Mouse (Mus musculus): ENCODE data around the gene Zdhhc9. TPM values are rescaled to one million over a fixed set of nuclear protein-coding genes. Genes with fewer than 3 reads are reported as not detected.

Zdhhc9 gene
- polyA plus RNA-seq, 1 experiment = 22.2 TPM

- no peak overlapping the region for H3K9ac ChIP-seq (ENCODE audit: low read depth, poor library complexity, severe bottlenecking)
- no peaks in the 10 kb centered on the region for H3K4me1 ChIP-seq (ENCODE audit: control insufficient read depth, insufficient read depth, low read length)
- H3K27ac ChIP-seq (ENCODE audit: insufficient read depth, low read length) = no peak overlapping the region
- H3K36me3 ChIP-seq (ENCODE audit: control insufficient read depth, insufficient read depth, low read length, poor library complexity, severe bottlenecking) = no peaks in the 10 kb centered on the region
- TF ChIP-seq EP300 (IDR thresholded peaks at IDR 0.05; ENCODE audit: insufficient read depth, low read depth, low read length) (no peak), CTCF (IDR thresholded peaks at IDR 0.05; ENCODE audit: low read depth, low read length) (no peak), POLR2A (IDR thresholded peaks at IDR 0.05; ENCODE audit: insufficient read depth, low read length) (no peak)
- no peaks in the 10 kb centered on the region for H3K9me3 ChIP-seq (replicated peaks; ENCODE audit: control insufficient read depth, insufficient read depth, low read length, poor library complexity, severe bottlenecking)
- H3K27me3 ChIP-seq (ENCODE audit: control insufficient read depth, insufficient read depth, low read length, poor library complexity, severe bottlenecking) = no peaks in the 10 kb centered on the region
- no peak overlapping the region for H3K4me3 ChIP-seq (ENCODE audit: low read depth, low read length)
These were observed 50.3 kb downstream of the Zdhhc9 start for GRCm38 (mm10) chrX:48158229-48158919.

- no peak overlapping the region for H3K27ac ChIP-seq (ENCODE audit: insufficient read depth, low read length)
- TF ChIP-seq POLR2A (IDR thresholded peaks at IDR 0.05; ENCODE audit: insufficient read depth, low read length) = no peak
- TF ChIP-seq CTCF (IDR thresholded peaks at IDR 0.05; ENCODE audit: low read depth, low read length) = no peak
- TF ChIP-seq EP300 (IDR thresholded peaks at IDR 0.05; ENCODE audit: insufficient read depth, low read depth, low read length) = no peak
- no peaks in the 10 kb centered on the region for H3K9me3 ChIP-seq (replicated peaks; ENCODE audit: control insufficient read depth, insufficient read depth, low read length, poor library complexity, severe bottlenecking)
- H3K4me3 ChIP-seq (ENCODE audit: low read depth, low read length) = no peak overlapping the region
- H3K36me3 ChIP-seq (ENCODE audit: control insufficient read depth, insufficient read depth, low read length, poor library complexity, severe bottlenecking) = no peaks in the 10 kb centered on the region
- no peaks in the 10 kb centered on the region for H3K27me3 ChIP-seq (ENCODE audit: control insufficient read depth, insufficient read depth, low read length, poor library complexity, severe bottlenecking)
- no peaks in the 10 kb centered on the region for H3K4me1 ChIP-seq (ENCODE audit: control insufficient read depth, insufficient read depth, low read length)
- H3K9ac ChIP-seq (ENCODE audit: low read depth, poor library complexity, severe bottlenecking) = no peak overlapping the region
These were observed 51.3 kb downstream of the Zdhhc9 start for GRCm38 (mm10) chrX:48157396-48157795.

GRCm38 (mm10) chrX:48155489-48155888, 53.2 kb downstream of the Zdhhc9 start:
- H3K27ac ChIP-seq (ENCODE audit: insufficient read depth, low read length) = no peak overlapping the region
- H3K9me3 ChIP-seq (replicated peaks; ENCODE audit: control insufficient read depth, insufficient read depth, low read length, poor library complexity, severe bottlenecking) = no peaks in the 10 kb centered on the region
- H3K27me3 ChIP-seq (ENCODE audit: control insufficient read depth, insufficient read depth, low read length, poor library complexity, severe bottlenecking) = no peaks in the 10 kb centered on the region
- no peaks in the 10 kb centered on the region for H3K4me1 ChIP-seq (ENCODE audit: control insufficient read depth, insufficient read depth, low read length)
- H3K9ac ChIP-seq (ENCODE audit: low read depth, poor library complexity, severe bottlenecking) = no peak overlapping the region
- no peaks in the 10 kb centered on the region for H3K36me3 ChIP-seq (ENCODE audit: control insufficient read depth, insufficient read depth, low read length, poor library complexity, severe bottlenecking)
- no peak overlapping the region for H3K4me3 ChIP-seq (ENCODE audit: low read depth, low read length)
- TF ChIP-seq CTCF (IDR thresholded peaks at IDR 0.05; ENCODE audit: low read depth, low read length) (no peak), EP300 (IDR thresholded peaks at IDR 0.05; ENCODE audit: insufficient read depth, low read depth, low read length) (no peak), POLR2A (IDR thresholded peaks at IDR 0.05; ENCODE audit: insufficient read depth, low read length) (no peak)

- no peak overlapping the region for H3K9ac ChIP-seq (ENCODE audit: low read depth, poor library complexity, severe bottlenecking)
These were observed 54.7 kb downstream of the Zdhhc9 start for GRCm38 (mm10) chrX:48153949-48154348.

GRCm38 (mm10) chrX:48153414-48153813, 55.3 kb downstream of the Zdhhc9 start:
- Histone ChIP-seq H3K9me3 (replicated peaks; ENCODE audit: control insufficient read depth, insufficient read depth, low read length, poor library complexity, severe bottlenecking) (no peaks in the 10 kb centered on the region), H3K36me3 (ENCODE audit: control insufficient read depth, insufficient read depth, low read length, poor library complexity, severe bottlenecking) (no peaks in the 10 kb centered on the region), H3K27ac (ENCODE audit: insufficient read depth, low read length) (no peak overlapping the region), H3K9ac (ENCODE audit: low read depth, poor library complexity, severe bottlenecking) (no peak overlapping the region), H3K4me1 (ENCODE audit: control insufficient read depth, insufficient read depth, low read length) (no peaks in the 10 kb centered on the region), H3K27me3 (ENCODE audit: control insufficient read depth, insufficient read depth, low read length, poor library complexity, severe bottlenecking) (no peaks in the 10 kb centered on the region), H3K4me3 (ENCODE audit: low read depth, low read length) (no peak overlapping the region)
- no peak for TF ChIP-seq EP300 (IDR thresholded peaks at IDR 0.05; ENCODE audit: insufficient read depth, low read depth, low read length)

More at GRCm38 (mm10) chrX:48153949-48154348, 54.7 kb downstream of the Zdhhc9 start:
- Histone ChIP-seq H3K36me3 (ENCODE audit: control insufficient read depth, insufficient read depth, low read length, poor library complexity, severe bottlenecking) (no peaks in the 10 kb centered on the region), H3K4me3 (ENCODE audit: low read depth, low read length) (no peak overlapping the region), H3K27me3 (ENCODE audit: control insufficient read depth, insufficient read depth, low read length, poor library complexity, severe bottlenecking) (no peaks in the 10 kb centered on the region), H3K4me1 (ENCODE audit: control insufficient read depth, insufficient read depth, low read length) (no peaks in the 10 kb centered on the region), H3K9me3 (replicated peaks; ENCODE audit: control insufficient read depth, insufficient read depth, low read length, poor library complexity, severe bottlenecking) (no peaks in the 10 kb centered on the region), H3K27ac (ENCODE audit: insufficient read depth, low read length) (no peak overlapping the region)
- TF ChIP-seq POLR2A (IDR thresholded peaks at IDR 0.05; ENCODE audit: insufficient read depth, low read length) (no peak), CTCF (IDR thresholded peaks at IDR 0.05; ENCODE audit: low read depth, low read length) (no peak), EP300 (IDR thresholded peaks at IDR 0.05; ENCODE audit: insufficient read depth, low read depth, low read length) (no peak)

GRCm38 (mm10) chrX:48152106-48152505, 56.6 kb downstream of the Zdhhc9 start:
- TF ChIP-seq POLR2A (IDR thresholded peaks at IDR 0.05; ENCODE audit: insufficient read depth, low read length) (no peak), EP300 (IDR thresholded peaks at IDR 0.05; ENCODE audit: insufficient read depth, low read depth, low read length) (no peak), CTCF (IDR thresholded peaks at IDR 0.05; ENCODE audit: low read depth, low read length) (no peak)
- no peaks in the 10 kb centered on the region for H3K27me3 ChIP-seq (ENCODE audit: control insufficient read depth, insufficient read depth, low read length, poor library complexity, severe bottlenecking)

More at GRCm38 (mm10) chrX:48152106-48152505, 56.6 kb downstream of the Zdhhc9 start:
- Histone ChIP-seq H3K36me3 (ENCODE audit: control insufficient read depth, insufficient read depth, low read length, poor library complexity, severe bottlenecking) (no peaks in the 10 kb centered on the region), H3K4me1 (ENCODE audit: control insufficient read depth, insufficient read depth, low read length) (no peaks in the 10 kb centered on the region), H3K4me3 (ENCODE audit: low read depth, low read length) (no peak overlapping the region), H3K9ac (ENCODE audit: low read depth, poor library complexity, severe bottlenecking) (no peak overlapping the region), H3K9me3 (replicated peaks; ENCODE audit: control insufficient read depth, insufficient read depth, low read length, poor library complexity, severe bottlenecking) (no peaks in the 10 kb centered on the region), H3K27ac (ENCODE audit: insufficient read depth, low read length) (no peak overlapping the region)

All from ES-Bruce4 (cell line).